Mouse (Mus musculus) MEL-GATA-1-ER (cell line): ENCODE results near the gene Ncam2.
"Not testable (repeated sequence)": the region's sequence is repeated elsewhere in the genome, so short reads cannot be mapped to it uniquely, and the experiment has no call there.

Experiments used
- DNase-seq: peaks from one replicate; pipeline ENCODE4 v3.0.0-alpha.2; 2012; ENCODE audit warnings: low read depth; ENCODE audit errors: extremely low read depth

The Ncam2 gene

GRCm38 (mm10) chr16:81285882-81286281 lies 85.4 kb downstream of the Ncam2 start:
- no peak for DNase-seq

GRCm38 (mm10) chr16:81303806-81304205 lies 103.3 kb downstream of the Ncam2 start:
- DNase-seq: no peak

- no peak for DNase-seq
Observed at GRCm38 (mm10) chr16:81309215-81309614, 108.7 kb downstream of the Ncam2 start.

- no peak for DNase-seq
Observed at GRCm38 (mm10) chr16:81319037-81319436, 118.5 kb downstream of the Ncam2 start.

DNA sequence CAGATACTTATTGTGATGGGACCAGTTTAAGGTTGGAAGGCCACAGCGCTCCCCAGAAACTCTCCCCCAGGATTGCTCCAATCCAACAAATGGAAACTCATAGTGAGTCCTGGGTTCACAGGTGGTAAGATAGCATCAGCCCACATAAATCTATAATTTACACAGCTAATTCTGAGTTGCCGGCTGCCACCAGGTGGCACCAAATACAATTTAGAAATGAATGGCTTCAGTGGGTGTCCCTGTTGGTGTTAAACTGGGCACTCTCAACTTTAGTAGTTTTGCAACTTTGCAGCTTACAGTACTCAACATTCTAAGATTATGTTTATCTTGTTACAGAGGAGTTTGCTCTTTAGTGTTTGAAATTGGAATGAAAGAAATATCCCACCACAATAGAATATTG lies 130.0 kb downstream of the Ncam2 start:
- peak; percentile 4 for DNase-seq

DNA sequence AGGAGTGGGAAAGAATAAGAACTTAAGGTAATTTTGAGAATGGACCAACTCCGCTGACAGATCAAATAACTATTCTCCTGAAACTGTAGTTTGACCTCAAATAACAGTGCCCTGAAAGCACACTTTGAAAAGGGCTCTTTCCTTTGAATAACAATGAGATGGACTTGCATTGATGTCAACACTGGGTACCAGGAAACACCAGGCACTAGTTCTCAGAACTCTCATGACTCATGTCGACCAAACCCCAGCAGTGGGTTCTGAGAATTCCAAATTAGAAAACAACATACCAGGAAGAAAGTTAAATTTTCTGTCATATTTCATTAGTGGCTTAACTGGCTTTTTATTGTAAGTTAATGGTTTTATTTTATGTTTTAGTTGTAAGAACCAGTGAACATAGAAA lies 165.4 kb downstream of the Ncam2 start:
- DNase-seq: no peak

DNA sequence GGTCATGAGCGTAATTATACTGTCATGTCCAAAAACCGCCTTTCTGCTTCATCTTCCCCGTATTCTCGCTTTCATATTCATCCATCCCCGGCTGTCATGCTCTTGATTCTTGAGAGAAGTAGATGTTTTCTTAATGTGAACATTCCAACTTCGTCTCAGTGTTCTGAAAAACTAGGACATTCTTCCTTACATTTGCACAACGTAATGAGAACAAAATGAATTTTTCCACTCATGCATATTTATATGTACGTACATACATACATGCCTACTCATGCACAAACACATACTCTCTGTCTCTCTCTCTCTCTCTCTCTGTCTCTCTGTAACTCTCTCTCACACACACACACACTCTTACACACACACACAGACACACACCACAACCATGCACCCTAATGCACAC lies 173.7 kb downstream of the Ncam2 start:
- no peak for DNase-seq

DNA sequence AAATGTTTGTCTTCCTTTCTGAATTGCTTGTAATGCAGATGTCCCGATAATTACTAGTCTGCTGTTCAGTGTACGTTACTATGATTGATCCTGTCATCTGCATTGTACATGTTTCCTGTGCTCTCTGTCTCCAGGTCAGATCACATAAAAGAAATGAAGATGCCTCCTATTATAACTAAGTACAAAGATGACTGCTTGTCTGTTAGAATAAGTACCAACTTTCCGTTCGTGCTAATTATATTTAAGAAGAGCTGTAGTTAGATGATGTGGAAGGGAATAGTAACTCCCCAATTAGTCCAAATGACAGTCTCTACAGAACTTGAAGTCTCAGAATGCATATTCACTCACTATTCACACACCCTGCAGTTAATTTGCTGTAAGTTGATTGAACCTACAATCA lies 179.9 kb downstream of the Ncam2 start:
- DNase-seq: no peak

DNA sequence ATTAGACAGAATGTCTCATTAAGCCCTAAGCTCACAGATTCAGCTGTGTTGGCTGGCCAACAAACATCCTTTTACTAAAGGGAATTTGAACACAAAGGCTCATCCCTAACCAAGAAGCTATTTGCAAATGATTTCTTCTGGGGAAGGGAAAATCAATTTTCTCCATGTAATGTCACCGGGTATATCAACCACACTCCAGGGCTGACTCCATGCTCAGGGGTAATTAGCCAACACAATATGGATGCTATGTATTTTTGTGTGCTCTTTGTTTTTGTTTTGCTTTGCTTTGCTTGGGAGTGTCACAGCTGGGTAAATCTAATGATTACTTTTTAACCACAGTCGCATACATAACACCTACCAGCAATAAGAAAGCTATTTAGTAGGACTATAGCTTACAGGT lies 188.1 kb downstream of the Ncam2 start:
- DNase-seq: no peak

DNA sequence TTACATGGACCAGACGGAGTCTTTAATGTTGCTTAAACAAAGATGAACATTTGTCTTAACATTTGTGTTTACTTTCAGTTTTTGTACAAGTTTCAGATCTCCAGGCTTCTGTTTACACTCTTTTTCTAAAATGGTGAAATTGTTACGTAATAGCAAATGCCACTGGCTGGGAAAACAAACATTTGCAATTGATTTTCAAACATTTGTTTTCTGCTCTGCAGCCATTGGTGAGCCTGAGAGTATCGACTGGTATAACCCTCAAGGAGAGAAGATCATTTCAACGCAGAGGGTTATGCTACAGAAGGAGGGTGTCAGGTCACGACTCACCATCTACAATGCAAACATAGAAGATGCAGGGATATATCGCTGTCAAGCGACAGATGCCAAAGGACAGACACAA lies 234.1 kb downstream of the Ncam2 start:
- no peak for DNase-seq

DNA sequence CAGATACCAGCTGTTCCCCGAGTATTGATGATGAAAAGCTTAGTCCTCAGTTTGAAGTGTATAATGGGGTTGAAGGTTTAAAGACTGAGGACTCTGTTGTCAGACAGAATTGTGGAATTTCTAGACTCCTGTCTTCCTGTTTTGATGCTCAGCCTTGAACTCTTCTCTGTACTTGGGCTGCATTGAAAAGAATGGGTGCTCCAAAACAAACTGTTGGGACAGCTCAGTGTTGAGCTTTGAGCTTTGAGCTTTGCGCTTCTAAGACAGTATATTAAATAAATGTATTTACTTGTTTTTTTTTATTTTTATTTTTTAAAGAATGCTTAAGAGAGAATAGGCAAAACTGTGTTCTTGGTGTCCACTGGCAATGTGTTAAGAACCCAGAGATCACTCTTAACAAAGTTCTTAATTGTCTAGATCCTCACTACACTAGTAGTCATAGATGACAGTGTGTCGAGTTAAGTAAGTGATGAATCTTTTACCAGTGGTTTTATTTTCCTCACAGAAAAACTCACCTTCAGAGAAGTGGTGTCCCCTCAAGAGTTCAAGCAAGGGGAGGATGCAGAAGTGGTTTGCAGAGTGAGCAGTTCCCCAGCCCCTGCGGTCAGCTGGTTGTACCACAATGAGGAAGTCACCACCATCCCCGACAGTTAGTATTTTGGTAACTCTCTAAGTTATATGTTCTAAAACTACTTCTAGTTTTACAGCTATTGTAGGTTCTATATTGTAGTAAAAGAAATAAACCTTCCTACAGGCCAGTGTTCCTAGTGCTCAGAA lies 236.8 kb downstream of the Ncam2 start:
- DNase-seq: peak; percentile 54

- DNase-seq: no peak
Observed at GRCm38 (mm10) chr16:81437868-81438249, 237.4 kb downstream of the Ncam2 start.

GRCm38 (mm10) chr16:81450851-81451250 lies 250.4 kb downstream of the Ncam2 start:
- peak; percentile 33 for DNase-seq

DNA sequence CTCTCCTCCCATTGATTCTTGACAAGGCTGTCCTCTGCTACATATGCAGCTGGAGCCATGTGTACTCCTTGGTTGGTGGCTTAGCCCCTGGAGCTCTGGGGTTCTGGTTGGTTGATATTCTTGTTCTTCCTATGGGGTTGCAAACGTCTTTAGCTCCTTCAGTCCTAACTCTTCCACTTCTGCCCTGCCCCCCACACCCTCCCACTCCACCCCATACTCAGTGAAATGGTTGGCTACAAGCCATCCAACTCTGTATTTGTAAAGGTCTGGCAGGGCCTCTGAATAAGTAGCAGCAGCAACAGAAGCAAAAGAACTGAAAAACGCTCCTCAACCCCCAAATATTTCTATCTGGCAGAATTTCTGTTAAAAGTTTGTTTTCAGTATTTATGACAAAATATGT lies 252.5 kb downstream of the Ncam2 start:
- DNase-seq: no peak

GRCm38 (mm10) chr16:81454472-81454871 lies 254.0 kb downstream of the Ncam2 start:
- DNase-seq: no peak

DNA sequence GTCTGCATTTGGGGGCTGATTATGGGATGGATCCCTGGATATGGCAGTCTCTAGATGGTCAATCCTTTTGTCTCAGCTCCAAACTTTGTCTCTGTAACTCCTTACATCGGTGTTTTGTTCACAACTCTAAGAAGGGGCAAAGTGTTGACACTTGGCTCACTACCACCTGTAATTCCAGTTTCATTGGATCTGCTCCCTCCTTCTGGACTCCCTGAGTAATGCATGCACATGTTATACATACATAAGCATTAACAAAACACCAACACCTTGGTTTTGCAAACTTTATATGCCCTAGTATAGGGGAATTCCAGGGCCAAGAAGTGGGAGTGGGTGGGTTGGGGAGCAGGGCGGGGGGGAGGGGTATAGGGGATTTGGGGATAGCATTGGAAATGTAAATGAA lies 262.2 kb downstream of the Ncam2 start:
- DNase-seq: not testable (repeated sequence)

DNA sequence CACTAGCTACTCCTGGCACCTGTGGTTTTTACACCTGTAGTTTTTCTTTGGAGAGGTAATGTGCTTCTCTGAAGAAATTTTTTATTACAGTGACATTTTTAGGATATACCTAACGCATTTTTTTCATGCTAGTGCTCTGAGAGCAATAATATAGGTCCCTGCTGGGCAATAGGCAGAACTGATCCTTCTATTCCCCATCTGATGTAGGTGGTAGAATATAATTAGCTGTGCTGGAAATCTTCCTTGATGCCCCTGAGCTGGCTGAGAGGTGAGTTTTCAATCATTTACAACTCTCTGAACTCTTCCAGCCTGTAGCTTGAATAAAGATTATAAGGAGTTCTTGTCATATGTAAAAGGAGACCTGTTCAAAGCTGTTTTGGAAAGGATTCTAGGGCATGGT lies 272.4 kb downstream of the Ncam2 start:
- no peak for DNase-seq

GRCm38 (mm10) chr16:81481058-81481457 lies 280.6 kb downstream of the Ncam2 start:
- DNase-seq: no peak

DNA sequence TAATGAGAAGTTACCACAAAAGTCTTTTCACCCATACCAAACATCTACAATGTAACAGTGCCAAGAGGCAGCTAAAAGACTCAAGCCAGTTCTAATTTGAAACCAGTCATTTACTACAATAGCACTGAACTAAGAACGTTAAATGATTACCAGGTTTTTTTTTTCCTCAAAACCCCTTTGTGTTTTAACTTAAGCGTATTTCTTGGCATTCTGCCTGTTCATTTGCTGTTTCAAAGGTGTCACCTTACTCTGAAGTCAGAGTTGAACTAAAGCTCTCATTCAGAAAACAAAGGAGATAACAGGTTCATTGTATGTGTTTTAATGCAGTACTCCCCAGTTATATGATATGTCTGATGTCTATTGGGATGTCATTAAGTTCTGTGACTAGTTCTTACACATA lies 295.6 kb downstream of the Ncam2 start:
- no peak for DNase-seq

DNA sequence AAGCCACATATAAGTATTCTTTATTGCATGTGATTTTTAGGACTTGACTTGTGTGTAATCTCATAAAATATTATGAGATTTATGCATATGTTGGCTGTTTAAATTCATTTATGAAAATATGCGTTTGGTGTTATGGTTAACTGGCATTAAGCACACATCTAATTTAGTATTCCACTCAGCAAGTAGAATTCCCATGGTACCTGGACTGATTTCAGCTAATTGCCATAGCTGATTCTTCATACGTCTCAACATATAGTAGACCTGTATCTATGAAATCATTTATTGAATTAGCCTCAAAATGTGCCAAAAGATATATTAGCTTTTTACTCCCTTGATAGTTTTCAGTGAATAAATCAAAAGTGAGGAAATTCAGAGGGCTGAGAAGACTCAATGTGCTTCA lies 302.1 kb downstream of the Ncam2 start:
- DNase-seq: no peak

GRCm38 (mm10) chr16:81536230-81536629 lies 335.7 kb downstream of the Ncam2 start:
- no peak for DNase-seq

- no peak for DNase-seq
Observed at GRCm38 (mm10) chr16:81587565-81588107, 387.1 kb downstream of the Ncam2 start.

- peak; percentile 8 for DNase-seq
Observed at GRCm38 (mm10) chr16:81623276-81623675, 422.8 kb downstream of the Ncam2 start.
